Mouse (Mus musculus): ENCODE data around the gene Gm11127. TPM values are rescaled to one million over a fixed set of nuclear protein-coding genes. Genes with fewer than 3 reads are reported as not detected.

The Gm11127 gene
- polyA plus RNA-seq, 1 experiment: not detected

DNA sequence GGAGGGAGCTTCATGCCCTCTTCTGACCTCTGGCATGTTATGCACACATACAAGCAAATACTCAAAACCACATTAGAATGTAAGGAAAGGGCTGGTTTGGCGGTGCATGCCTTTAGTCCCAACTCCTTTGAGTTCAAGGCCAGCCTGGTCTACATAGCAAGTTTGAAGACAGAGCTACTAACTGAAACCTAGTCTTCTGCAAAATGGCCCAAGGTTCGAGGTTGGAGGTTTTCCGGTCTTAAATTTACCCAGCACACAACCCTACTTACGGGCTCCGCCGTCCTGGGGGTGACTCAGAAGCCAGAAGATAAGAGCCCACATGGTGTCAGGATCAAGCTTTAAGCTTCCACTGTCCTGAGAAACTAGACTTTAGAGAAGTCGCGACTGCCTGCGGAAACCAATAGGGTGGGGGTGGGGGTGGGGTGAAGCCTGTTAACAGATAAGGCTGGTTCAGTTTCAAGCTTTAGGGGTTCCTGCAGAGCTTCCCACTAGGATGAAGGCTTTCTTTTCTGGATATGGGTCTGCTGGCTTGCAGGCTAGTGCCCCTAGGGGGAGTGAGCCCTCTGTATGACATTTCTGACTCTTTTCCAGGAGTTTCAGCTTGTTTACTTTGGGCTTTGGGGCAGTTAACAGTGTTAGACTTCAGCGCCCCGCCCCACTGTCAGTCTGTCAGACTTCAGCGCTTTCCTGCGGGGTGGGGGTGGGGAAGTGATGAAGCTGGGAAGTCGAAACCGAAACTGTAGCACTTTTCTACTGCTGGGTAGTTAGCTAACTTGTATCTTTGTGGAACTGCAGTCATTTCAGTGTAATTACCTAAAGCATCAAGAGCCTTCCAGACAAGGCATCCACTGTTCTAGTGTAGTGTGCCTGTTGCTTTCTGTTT lies 37.7 kb downstream of the Gm11127 start, which contains the start of gene H2-T24:
TSS of gene H2-T24 (minus strand) at position 370 of the 883 bp plus-strand sequence.
- peaks cover 10% of the 10 kb centered on the region for H3K9me3 ChIP-seq (replicated peaks; ENCODE audit: control insufficient read depth, insufficient read depth, low read length, poor library complexity, severe bottlenecking)
- no peak within 1 kb of the TSS for H3K4me3 ChIP-seq (ENCODE audit: low read depth, low read length)
- H3K27ac ChIP-seq (ENCODE audit: insufficient read depth, low read length): no peak within 1 kb of the TSS
- no peaks in the 10 kb centered on the region for H3K4me1 ChIP-seq (ENCODE audit: control insufficient read depth, insufficient read depth, low read length)
- TF ChIP-seq EP300 (IDR thresholded peaks at IDR 0.05; ENCODE audit: insufficient read depth, low read depth, low read length) (no peak), CTCF (IDR thresholded peaks at IDR 0.05; ENCODE audit: low read depth, low read length) (no peak), POLR2A (IDR thresholded peaks at IDR 0.05; ENCODE audit: insufficient read depth, low read length) (no peak)
- H3K9ac ChIP-seq (ENCODE audit: low read depth, poor library complexity, severe bottlenecking): no peak within 1 kb of the TSS
- H3K27me3 ChIP-seq (ENCODE audit: control insufficient read depth, insufficient read depth, low read length, poor library complexity, severe bottlenecking): no peaks in the 10 kb centered on the region
- H3K36me3 ChIP-seq (ENCODE audit: control insufficient read depth, insufficient read depth, low read length, poor library complexity, severe bottlenecking): peaks cover under 1% of the 10 kb centered on the region; the same call in 1 of the 2 replicates

DNA sequence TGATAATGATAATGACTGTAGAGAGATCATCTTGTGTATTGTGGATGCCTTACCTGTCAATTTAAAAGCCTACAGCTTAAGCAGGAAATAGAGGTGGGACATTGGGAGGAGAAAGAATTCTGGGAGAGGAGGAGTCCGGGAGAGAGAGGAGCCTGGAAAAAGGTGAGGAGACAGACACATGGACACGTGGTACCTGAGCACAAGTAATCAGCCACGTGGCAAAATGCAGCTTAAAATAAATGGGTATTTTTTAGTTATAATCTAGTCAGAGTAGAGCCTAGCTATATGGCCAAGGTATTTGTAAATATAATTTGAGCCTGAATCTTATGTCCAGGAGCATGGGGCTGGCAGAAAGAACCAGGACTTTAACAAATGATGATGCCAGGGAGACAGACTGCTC lies 38.7 kb downstream of the Gm11127 start:
- peaks cover 18% of the 10 kb centered on the region for H3K9me3 ChIP-seq (replicated peaks; ENCODE audit: control insufficient read depth, insufficient read depth, low read length, poor library complexity, severe bottlenecking)
- H3K36me3 ChIP-seq (ENCODE audit: control insufficient read depth, insufficient read depth, low read length, poor library complexity, severe bottlenecking): peaks cover 9% of the 10 kb centered on the region
- H3K27me3 ChIP-seq (ENCODE audit: control insufficient read depth, insufficient read depth, low read length, poor library complexity, severe bottlenecking): no peaks in the 10 kb centered on the region
- no peak for TF ChIP-seq POLR2A (IDR thresholded peaks at IDR 0.05; ENCODE audit: insufficient read depth, low read length)
- no peak for TF ChIP-seq EP300 (IDR thresholded peaks at IDR 0.05; ENCODE audit: insufficient read depth, low read depth, low read length)
- TF ChIP-seq CTCF (IDR thresholded peaks at IDR 0.05; ENCODE audit: low read depth, low read length): no peak
- no peak overlapping the region for H3K27ac ChIP-seq (ENCODE audit: insufficient read depth, low read length)
- H3K9ac ChIP-seq (ENCODE audit: low read depth, poor library complexity, severe bottlenecking): no peak overlapping the region
- H3K4me1 ChIP-seq (ENCODE audit: control insufficient read depth, insufficient read depth, low read length): no peaks in the 10 kb centered on the region
- no peak overlapping the region for H3K4me3 ChIP-seq (ENCODE audit: low read depth, low read length)

DNA sequence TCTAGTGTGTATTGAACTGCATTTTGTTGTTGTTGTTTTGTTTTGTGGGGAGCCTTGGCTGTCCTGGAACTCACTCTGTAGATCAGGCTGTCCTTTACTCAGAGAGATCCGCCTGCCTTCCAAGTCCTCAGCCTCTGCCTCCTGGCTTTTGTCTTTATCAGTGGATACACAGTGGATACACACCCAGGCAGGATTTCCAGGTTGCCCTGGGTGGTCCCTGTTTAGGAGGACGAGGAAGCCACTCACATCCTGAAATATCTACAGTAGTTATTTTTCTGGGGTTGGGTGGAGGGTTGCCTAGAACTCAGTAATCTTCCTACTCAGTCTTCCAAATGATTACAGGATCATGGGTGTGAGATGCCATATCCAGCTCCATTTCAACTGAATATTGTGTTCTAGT lies 39.2 kb downstream of the Gm11127 start:
- Histone ChIP-seq H3K9me3 (replicated peaks; ENCODE audit: control insufficient read depth, insufficient read depth, low read length, poor library complexity, severe bottlenecking) (peaks cover 23% of the 10 kb centered on the region), H3K36me3 (ENCODE audit: control insufficient read depth, insufficient read depth, low read length, poor library complexity, severe bottlenecking) (peaks cover 15% of the 10 kb centered on the region), H3K27ac (ENCODE audit: insufficient read depth, low read length) (no peak overlapping the region), H3K9ac (ENCODE audit: low read depth, poor library complexity, severe bottlenecking) (no peak overlapping the region), H3K27me3 (ENCODE audit: control insufficient read depth, insufficient read depth, low read length, poor library complexity, severe bottlenecking) (no peaks in the 10 kb centered on the region), H3K4me1 (ENCODE audit: control insufficient read depth, insufficient read depth, low read length) (no peaks in the 10 kb centered on the region), H3K4me3 (ENCODE audit: low read depth, low read length) (no peak overlapping the region)
- TF ChIP-seq CTCF (IDR thresholded peaks at IDR 0.05; ENCODE audit: low read depth, low read length) (no peak), EP300 (IDR thresholded peaks at IDR 0.05; ENCODE audit: insufficient read depth, low read depth, low read length) (no peak), POLR2A (IDR thresholded peaks at IDR 0.05; ENCODE audit: insufficient read depth, low read length) (no peak)

DNA sequence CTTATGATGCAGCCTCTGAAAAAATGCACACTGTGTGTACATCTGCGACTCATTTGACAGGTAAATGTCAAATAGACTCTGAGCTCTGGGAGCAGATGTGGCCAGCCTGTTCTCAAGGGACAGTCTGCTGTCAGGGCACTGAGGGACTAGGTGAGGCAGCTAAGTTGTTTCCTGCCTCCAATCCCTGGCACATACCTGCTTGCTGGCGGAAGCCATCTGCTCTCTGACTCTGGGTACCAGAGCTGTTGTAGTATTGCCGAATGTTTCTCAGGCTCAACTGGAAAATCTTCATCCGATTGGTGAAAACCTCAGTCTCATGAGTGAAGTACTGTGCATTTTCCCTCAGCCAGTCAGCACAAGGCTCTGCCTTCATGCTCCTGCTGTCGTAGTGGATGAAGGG lies 41.1 kb downstream of the Gm11127 start:
- H3K9ac ChIP-seq (ENCODE audit: low read depth, poor library complexity, severe bottlenecking): no peak overlapping the region
- peaks cover 15% of the 10 kb centered on the region for H3K36me3 ChIP-seq (ENCODE audit: control insufficient read depth, insufficient read depth, low read length, poor library complexity, severe bottlenecking)
- peaks cover 24% of the 10 kb centered on the region for H3K9me3 ChIP-seq (replicated peaks; ENCODE audit: control insufficient read depth, insufficient read depth, low read length, poor library complexity, severe bottlenecking)
- H3K4me1 ChIP-seq (ENCODE audit: control insufficient read depth, insufficient read depth, low read length): no peaks in the 10 kb centered on the region
- TF ChIP-seq CTCF (IDR thresholded peaks at IDR 0.05; ENCODE audit: low read depth, low read length) (no peak), POLR2A (IDR thresholded peaks at IDR 0.05; ENCODE audit: insufficient read depth, low read length) (no peak), EP300 (IDR thresholded peaks at IDR 0.05; ENCODE audit: insufficient read depth, low read depth, low read length) (no peak)
- no peaks in the 10 kb centered on the region for H3K27me3 ChIP-seq (ENCODE audit: control insufficient read depth, insufficient read depth, low read length, poor library complexity, severe bottlenecking)
- H3K4me3 ChIP-seq (ENCODE audit: low read depth, low read length): no peak overlapping the region
- no peak overlapping the region for H3K27ac ChIP-seq (ENCODE audit: insufficient read depth, low read length)

DNA sequence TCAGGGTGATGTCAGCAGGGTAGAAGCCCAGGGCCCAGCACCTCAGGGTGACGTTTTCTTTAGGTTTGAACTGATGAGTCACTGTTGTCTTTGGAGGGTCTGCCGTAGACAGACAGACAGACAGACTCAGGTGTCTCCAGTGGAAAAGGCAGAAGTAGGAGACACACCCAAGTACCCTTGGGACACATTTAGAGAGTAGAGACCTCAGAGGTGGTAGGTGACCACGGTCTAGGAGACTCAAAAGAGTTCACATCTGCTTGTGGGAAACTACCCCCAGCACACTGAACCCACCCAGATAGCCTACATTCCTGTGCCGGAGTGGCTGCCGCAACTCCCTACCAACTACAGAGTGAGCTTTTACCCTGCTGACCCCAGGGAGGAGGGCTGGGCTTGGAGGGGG lies 43.2 kb downstream of the Gm11127 start:
- Histone ChIP-seq H3K9me3 (replicated peaks; ENCODE audit: control insufficient read depth, insufficient read depth, low read length, poor library complexity, severe bottlenecking) (peaks cover 24% of the 10 kb centered on the region), H3K4me3 (ENCODE audit: low read depth, low read length) (no peak overlapping the region), H3K36me3 (ENCODE audit: control insufficient read depth, insufficient read depth, low read length, poor library complexity, severe bottlenecking) (peaks cover 15% of the 10 kb centered on the region), H3K4me1 (ENCODE audit: control insufficient read depth, insufficient read depth, low read length) (no peaks in the 10 kb centered on the region), H3K27me3 (ENCODE audit: control insufficient read depth, insufficient read depth, low read length, poor library complexity, severe bottlenecking) (no peaks in the 10 kb centered on the region), H3K27ac (ENCODE audit: insufficient read depth, low read length) (no peak overlapping the region), H3K9ac (ENCODE audit: low read depth, poor library complexity, severe bottlenecking) (no peak overlapping the region)
- TF ChIP-seq EP300 (IDR thresholded peaks at IDR 0.05; ENCODE audit: insufficient read depth, low read depth, low read length): no peak
- no peak for TF ChIP-seq CTCF (IDR thresholded peaks at IDR 0.05; ENCODE audit: low read depth, low read length)
- no peak for TF ChIP-seq POLR2A (IDR thresholded peaks at IDR 0.05; ENCODE audit: insufficient read depth, low read length)

Other genes with a start within 250 kb of the Gm11127 start
- 31.3 and 35.5 TPM in 2 replicates for gene Ier3, start 236.7 kb downstream of the Gm11127 start, polyA plus RNA-seq (2011; ENCODE audit: insufficient read depth, insufficient read length, low read depth, missing spikeins)
- 46.8 and 47.4 TPM in 2 replicates for gene Flot1, start 235.1 kb downstream of the Gm11127 start, polyA plus RNA-seq (2011; ENCODE audit: insufficient read depth, insufficient read length, low read depth, missing spikeins)
- gene Tubb5, start 220.1 kb downstream of the Gm11127 start, polyA plus RNA-seq (2011; ENCODE audit: insufficient read depth, insufficient read length, low read depth, missing spikeins): 1,430 and 1,461 TPM in 2 replicates
- gene Mdc1, start 216.9 kb downstream of the Gm11127 start, polyA plus RNA-seq (2011; ENCODE audit: insufficient read depth, insufficient read length, low read depth, missing spikeins): 131 and 147 TPM in 2 replicates
- 32.9 and 35.3 TPM in 2 replicates for gene Nrm, start 197.1 kb downstream of the Gm11127 start, polyA plus RNA-seq (2011; ENCODE audit: insufficient read depth, insufficient read length, low read depth, missing spikeins)
- gene Ppp1r18, start 192.8 kb downstream of the Gm11127 start, polyA plus RNA-seq (2011; ENCODE audit: insufficient read depth, insufficient read length, low read depth, missing spikeins): 18.6 and 20.1 TPM in 2 replicates
- gene Dhx16, start 178.6 kb downstream of the Gm11127 start, polyA plus RNA-seq (2011; ENCODE audit: insufficient read depth, insufficient read length, low read depth, missing spikeins): 533 and 573 TPM in 2 replicates
- 58.1 and 58.9 TPM in 2 replicates for gene 2310061I04Rik, start 160.9 kb downstream of the Gm11127 start, polyA plus RNA-seq (2011; ENCODE audit: insufficient read depth, insufficient read length, low read depth, missing spikeins)
- 33.4 and 42.5 TPM in 2 replicates for gene Atat1, start 148.3 kb downstream of the Gm11127 start, polyA plus RNA-seq (2011; ENCODE audit: insufficient read depth, insufficient read length, low read depth, missing spikeins)
- 117 and 144 TPM in 2 replicates for gene Mrps18b, start 142.0 kb downstream of the Gm11127 start, polyA plus RNA-seq (2011; ENCODE audit: insufficient read depth, insufficient read length, low read depth, missing spikeins)
- gene Ppp1r10, start 141.9 kb downstream of the Gm11127 start, polyA plus RNA-seq (2011; ENCODE audit: insufficient read depth, insufficient read length, low read depth, missing spikeins): 54.0 and 58.7 TPM in 2 replicates
- 174 and 213 TPM in 2 replicates for gene Abcf1, start 88.6 kb downstream of the Gm11127 start, polyA plus RNA-seq (2011; ENCODE audit: insufficient read depth, insufficient read length, low read depth, missing spikeins)
- gene Gnl1, start 78.5 kb downstream of the Gm11127 start, polyA plus RNA-seq (2011; ENCODE audit: insufficient read depth, insufficient read length, low read depth, missing spikeins): 34.5 and 37.0 TPM in 2 replicates
- gene Prr3, start 78.1 kb downstream of the Gm11127 start, polyA plus RNA-seq (2011; ENCODE audit: insufficient read depth, insufficient read length, low read depth, missing spikeins): 25.5 and 33.5 TPM in 2 replicates
- 0.78 TPM in 1 of 2 replicates, not detected in the other for gene H2-T24, start 37.8 kb downstream of the Gm11127 start, polyA plus RNA-seq (2011; ENCODE audit: insufficient read depth, insufficient read length, low read depth, missing spikeins)
- 0.46 and 1.1 TPM in 2 replicates for gene H2-T23, start 25.5 kb downstream of the Gm11127 start, polyA plus RNA-seq (2011; ENCODE audit: insufficient read depth, insufficient read length, low read depth, missing spikeins)
- gene H2-T22, start 15.6 kb downstream of the Gm11127 start, polyA plus RNA-seq (2011; ENCODE audit: insufficient read depth, insufficient read length, low read depth, missing spikeins): 17.3 and 18.2 TPM in 2 replicates
- not detected in 2 replicates for gene Gm6034, start 15.4 kb downstream of the Gm11127 start, polyA plus RNA-seq (2011; ENCODE audit: insufficient read depth, insufficient read length, low read depth, missing spikeins)
- gene Gm19684, start 63.3 kb upstream of the Gm11127 start, polyA plus RNA-seq (2011; ENCODE audit: insufficient read depth, insufficient read length, low read depth, missing spikeins): 0.41 TPM in 1 of 2 replicates, not detected in the other
- 0.81 and 1.4 TPM in 2 replicates for gene Gm7030, start 71.1 kb upstream of the Gm11127 start, polyA plus RNA-seq (2011; ENCODE audit: insufficient read depth, insufficient read length, low read depth, missing spikeins)
- 13.5 and 17.5 TPM in 2 replicates for gene Gm8909, start 110.2 kb upstream of the Gm11127 start, polyA plus RNA-seq (2011; ENCODE audit: insufficient read depth, insufficient read length, low read depth, missing spikeins)
- 0.64 and 0.84 TPM in 2 replicates for gene H2-T3, start 131.9 kb upstream of the Gm11127 start, polyA plus RNA-seq (2011; ENCODE audit: insufficient read depth, insufficient read length, low read depth, missing spikeins)
- gene Rpp21, start 199.7 kb upstream of the Gm11127 start, polyA plus RNA-seq (2011; ENCODE audit: insufficient read depth, insufficient read length, low read depth, missing spikeins): 32.1 and 35.0 TPM in 2 replicates
- gene Trim39, start 213.9 kb upstream of the Gm11127 start, polyA plus RNA-seq (2011; ENCODE audit: insufficient read depth, insufficient read length, low read depth, missing spikeins): 14.2 and 15.5 TPM in 2 replicates
- not detected in 2 replicates for gene H2-M10.2, start 228.1 kb upstream of the Gm11127 start, polyA plus RNA-seq (2011; ENCODE audit: insufficient read depth, insufficient read length, low read depth, missing spikeins)